Mouse (Mus musculus) ES-Bruce4 (cell line): ENCODE data around the gene Gnl3l. TPM values are rescaled to one million over a fixed set of nuclear protein-coding genes. Genes with fewer than 3 reads are reported as not detected.

Source experiments
- H3K27ac ChIP-seq: 2 replicates; pipeline ENCODE4 v1.5.1; 2012; ENCODE audit warnings: low read length, inconsistent platforms; ENCODE audit not compliant: insufficient read depth
- H3K27me3 ChIP-seq: 2 replicates; pipeline ENCODE4 v1.6.1; 2012; ENCODE audit warnings: mild to moderate bottlenecking, low read length, inconsistent platforms; ENCODE audit not compliant: control insufficient read depth, poor library complexity, insufficient read depth, severe bottlenecking
- H3K36me3 ChIP-seq: 2 replicates; pipeline ENCODE4 v1.6.1; 2012; ENCODE audit warnings: inconsistent platforms, mild to moderate bottlenecking, low read length, moderate library complexity; ENCODE audit not compliant: control insufficient read depth, poor library complexity, insufficient read depth, severe bottlenecking
- H3K4me1 ChIP-seq: one replicate; pipeline ENCODE4 v1.8.1; 2011; ENCODE audit warnings: low read length; ENCODE audit not compliant: control insufficient read depth, insufficient read depth
- H3K4me3 ChIP-seq: 2 replicates; pipeline ENCODE4 v1.5.1; 2011; ENCODE audit warnings: low read depth, mild to moderate bottlenecking, low read length
- H3K9ac ChIP-seq: 2 replicates; pipeline ENCODE4 v1.6.1; 2012; ENCODE audit warnings: low read depth, mild to moderate bottlenecking, inconsistent platforms; ENCODE audit not compliant: poor library complexity, severe bottlenecking
- H3K9me3 ChIP-seq: replicated peaks from 2 replicates; pipeline ENCODE4 v1.6.1; 2012; ENCODE audit warnings: mild to moderate bottlenecking, low read length, inconsistent platforms; ENCODE audit not compliant: control insufficient read depth, poor library complexity, insufficient read depth, severe bottlenecking
- CTCF ChIP-seq: IDR thresholded peaks from one replicate; pipeline ENCODE4 v1.8.1; 2011; ENCODE audit warnings: low read depth, low read length
- EP300 ChIP-seq: IDR thresholded peaks from 2 replicates; pipeline ENCODE4 v1.6.1; 2011; ENCODE audit warnings: low read depth, low read length; ENCODE audit not compliant: insufficient read depth
- POLR2A ChIP-seq: IDR thresholded peaks from one replicate; pipeline ENCODE4 v1.8.1; 2011; ENCODE audit warnings: low read length; ENCODE audit not compliant: insufficient read depth
- polyA plus RNA-seq: library from polyadenylated mRNA; stranded (reverse); fragments of >200 nt; gene quantifications from 2 replicates; pipeline ENCODE4 v1.2.4, GENCODE M21; 2011; ENCODE audit warnings: low read depth; ENCODE audit not compliant: missing spikeins, insufficient read depth, insufficient read length

Gene Gnl3l
- polyA plus RNA-seq, 1 experiment = 153 TPM

- H3K36me3 ChIP-seq = no peaks in the 10 kb centered on the region
- no peaks in the 10 kb centered on the region for H3K27me3 ChIP-seq
- H3K27ac ChIP-seq = no peak overlapping the region
- no peak overlapping the region for H3K9ac ChIP-seq
- no peaks in the 10 kb centered on the region for H3K4me1 ChIP-seq
- no peak overlapping the region for H3K4me3 ChIP-seq
- TF ChIP-seq CTCF (no peak), EP300 (no peak), POLR2A (no peak)
- no peaks in the 10 kb centered on the region; the same call in 1 of the 2 replicates for H3K9me3 ChIP-seq
Observed at GRCm38 (mm10) chrX:150975424-150975823, 41.7 kb downstream of the Gnl3l start.

- no peaks in the 10 kb centered on the region for H3K4me1 ChIP-seq
- H3K27me3 ChIP-seq = no peaks in the 10 kb centered on the region
- no peak overlapping the region for H3K4me3 ChIP-seq
- no peaks in the 10 kb centered on the region for H3K9me3 ChIP-seq
- TF ChIP-seq POLR2A (no peak), CTCF (peak; percentile 1)
- H3K27ac ChIP-seq = no peak overlapping the region
- no peaks in the 10 kb centered on the region for H3K36me3 ChIP-seq
- H3K9ac ChIP-seq = no peak overlapping the region
Observed at GRCm38 (mm10) chrX:150963027-150963426, 54.1 kb downstream of the Gnl3l start.

GRCm38 (mm10) chrX:150960702-150961101 lies 56.4 kb downstream of the Gnl3l start:
- Histone ChIP-seq H3K4me3 (no peak overlapping the region), H3K9me3 (no peaks in the 10 kb centered on the region), H3K36me3 (no peaks in the 10 kb centered on the region), H3K27me3 (no peaks in the 10 kb centered on the region), H3K27ac (no peak overlapping the region), H3K9ac (no peak overlapping the region), H3K4me1 (no peaks in the 10 kb centered on the region)
- no peak for TF ChIP-seq EP300
- peak; percentile 39 for TF ChIP-seq CTCF

GRCm38 (mm10) chrX:150956522-150957300 lies 60.4 kb downstream of the Gnl3l start:
- Histone ChIP-seq H3K9ac (peak overlapping the region; percentile 33), H3K4me3 (peak overlapping the region; percentile 38), H3K27me3 (no peaks in the 10 kb centered on the region), H3K9me3 (no peaks in the 10 kb centered on the region), H3K4me1 (no peaks in the 10 kb centered on the region), H3K36me3 (no peaks in the 10 kb centered on the region), H3K27ac (peak overlapping the region; percentile 57; the same call in 1 of the 2 replicates)
- TF ChIP-seq CTCF = peak; percentile 60
- TF ChIP-seq POLR2A = peak; percentile 15
- no peak for TF ChIP-seq EP300

GRCm38 (mm10) chrX:150956016-150956415 lies 61.1 kb downstream of the Gnl3l start:
- Histone ChIP-seq H3K9ac (no peak overlapping the region), H3K36me3 (no peaks in the 10 kb centered on the region), H3K4me3 (no peak overlapping the region), H3K27me3 (no peaks in the 10 kb centered on the region), H3K4me1 (no peaks in the 10 kb centered on the region), H3K9me3 (no peaks in the 10 kb centered on the region), H3K27ac (no peak overlapping the region)
- no peak for TF ChIP-seq EP300
- no peak for TF ChIP-seq POLR2A
- no peak for TF ChIP-seq CTCF

GRCm38 (mm10) chrX:150955441-150955840 lies 61.7 kb downstream of the Gnl3l start:
- H3K27me3 ChIP-seq = no peaks in the 10 kb centered on the region
- no peak overlapping the region for H3K27ac ChIP-seq
- H3K4me1 ChIP-seq = no peaks in the 10 kb centered on the region
- H3K9me3 ChIP-seq = no peaks in the 10 kb centered on the region
- H3K9ac ChIP-seq = no peak overlapping the region
- H3K4me3 ChIP-seq = no peak overlapping the region
- TF ChIP-seq CTCF (no peak), POLR2A (no peak), EP300 (no peak)
- H3K36me3 ChIP-seq = no peaks in the 10 kb centered on the region
